Mouse (Mus musculus) CD4-positive, CD25-positive, alpha-beta regulatory T cell, adult 2 months (primary cell): ENCODE measurements around the gene Rlim.

Experiments
- DNase-seq: peaks from one replicate; pipeline ENCODE4 v3.0.0-alpha.2; 2012; ENCODE audit warnings: low read depth, low spot score

Rlim gene

DNA sequence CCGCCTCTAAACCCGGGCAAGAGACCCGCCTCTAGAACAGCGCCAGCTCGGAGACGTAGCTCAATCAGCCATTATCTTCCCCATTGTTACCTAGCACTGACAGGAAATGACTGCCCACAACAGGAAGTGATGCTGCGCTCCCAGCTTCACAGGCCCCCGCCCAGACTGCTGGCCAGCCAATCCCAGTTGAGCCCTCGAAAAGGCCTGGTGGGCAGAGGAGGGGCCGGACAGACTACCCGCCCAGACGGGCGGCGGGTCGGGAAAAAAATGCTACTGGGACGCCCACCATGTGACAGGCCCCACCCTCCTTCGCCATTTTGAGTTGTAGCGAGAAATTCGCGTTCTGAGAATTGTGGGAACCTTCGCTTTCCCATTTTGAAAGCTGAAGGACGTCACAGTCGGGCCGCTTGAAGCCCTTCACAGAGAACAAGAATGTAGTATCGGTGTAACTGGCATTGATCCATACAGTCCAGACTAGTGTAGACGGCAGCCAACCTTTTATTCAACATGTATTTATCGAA is at the start of gene Rlim:
TSS of gene Rlim (minus strand) at position 116 of the 521 bp plus-strand sequence.
- peak; percentile 95 for DNase-seq

DNA sequence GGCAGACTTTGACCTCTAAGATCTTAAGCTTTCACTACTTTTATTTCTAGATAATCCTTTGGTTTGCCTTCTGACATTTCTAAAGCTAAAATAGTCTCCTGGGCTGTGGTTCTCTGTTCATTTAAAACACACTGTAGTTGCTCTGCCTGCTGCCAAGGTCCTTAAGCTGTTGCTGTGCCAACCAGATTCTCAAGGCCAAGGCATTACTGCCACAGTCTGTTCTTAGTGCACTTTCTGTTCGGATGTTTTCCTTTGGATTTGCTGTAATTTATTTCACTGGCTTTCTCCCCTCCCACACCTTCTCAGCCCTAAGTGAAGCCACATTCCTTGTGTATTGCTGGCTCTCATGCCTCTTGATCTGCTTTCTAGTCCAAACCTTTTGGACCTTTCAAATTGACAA is 36.1 kb upstream of the Rlim start:
- no peak for DNase-seq

DNA sequence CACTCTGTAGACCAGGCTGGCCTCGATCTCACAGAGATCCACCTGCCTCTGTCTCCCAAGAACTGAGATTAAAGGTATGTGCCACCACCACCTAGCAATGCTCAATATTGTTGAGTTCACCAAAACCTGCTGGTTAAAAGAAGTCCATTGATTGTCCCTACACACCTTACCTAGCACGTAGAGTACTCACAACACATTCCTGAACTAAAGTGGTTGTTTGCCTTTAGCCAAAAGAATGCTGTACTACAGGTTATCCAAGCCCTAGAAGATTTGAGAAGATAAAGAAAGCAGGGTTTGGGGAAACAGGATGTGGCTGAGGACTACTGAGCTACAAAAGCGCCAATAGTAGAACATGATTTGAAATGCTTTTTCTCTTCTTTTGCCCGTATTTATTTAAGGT is 34.0 kb upstream of the Rlim start:
- no peak for DNase-seq

DNA sequence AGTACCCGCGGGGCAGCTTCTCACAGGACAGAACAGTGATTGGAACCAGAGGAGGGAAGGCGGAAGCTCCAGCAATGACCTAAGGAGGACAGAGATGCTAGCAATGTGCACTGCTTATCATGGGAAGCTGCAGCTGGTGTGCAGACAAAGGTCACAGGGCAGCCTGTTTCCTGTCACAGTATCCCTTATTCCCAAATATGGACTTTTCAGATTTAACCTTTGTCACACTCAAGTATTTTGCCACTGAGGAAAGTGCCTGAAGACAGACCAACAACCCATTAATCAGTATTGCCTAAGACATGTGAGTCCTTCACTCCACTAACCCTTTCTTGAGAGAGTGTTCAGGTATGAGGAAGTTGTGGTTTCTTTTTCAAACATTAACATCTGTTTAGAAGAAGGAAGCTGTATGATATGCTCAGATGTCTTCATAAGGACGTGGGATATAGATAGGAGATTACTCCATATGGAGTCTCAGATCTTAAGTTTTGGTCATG is 32.3 kb upstream of the Rlim start:
- DNase-seq: no peak

DNA sequence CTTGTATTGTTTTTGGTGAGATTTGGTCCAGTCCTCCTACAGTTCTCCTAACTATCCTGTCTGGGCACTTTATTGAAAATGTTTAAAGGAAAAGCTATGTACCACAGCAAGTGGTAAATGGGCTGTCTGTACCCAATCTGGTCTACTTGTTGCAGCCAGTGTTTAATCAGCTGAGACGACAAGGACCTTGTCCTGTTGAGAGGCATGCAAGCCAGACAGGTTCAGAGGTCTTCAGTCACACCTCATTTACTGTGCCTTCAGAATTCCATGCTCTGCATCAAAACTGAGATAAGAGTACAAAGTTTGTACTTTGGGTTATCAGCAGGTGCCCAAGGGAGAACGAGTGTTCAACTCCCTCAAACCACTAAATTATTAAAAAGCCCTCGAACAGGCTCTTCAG is 13.7 kb upstream of the Rlim start:
- DNase-seq: no peak

DNA sequence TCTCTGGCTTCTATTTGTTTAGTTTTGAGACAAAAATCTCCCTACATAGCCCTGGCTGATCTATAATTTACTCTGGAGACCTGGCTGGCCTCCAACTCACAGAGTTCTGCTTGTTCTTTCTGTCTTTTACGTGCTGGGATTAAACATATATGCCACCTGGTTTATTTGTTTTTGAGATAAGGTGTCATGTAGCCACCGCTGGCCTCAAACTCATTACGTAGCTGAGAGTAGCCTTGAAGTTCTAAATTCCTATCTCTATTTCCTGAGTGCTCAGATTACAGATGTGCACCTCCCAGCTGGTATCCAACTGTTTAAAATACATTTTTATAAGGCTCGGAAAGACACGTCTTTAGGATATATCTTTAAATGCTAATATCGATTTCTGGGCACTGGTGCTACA is 12.8 kb upstream of the Rlim start:
- DNase-seq: no peak

DNA sequence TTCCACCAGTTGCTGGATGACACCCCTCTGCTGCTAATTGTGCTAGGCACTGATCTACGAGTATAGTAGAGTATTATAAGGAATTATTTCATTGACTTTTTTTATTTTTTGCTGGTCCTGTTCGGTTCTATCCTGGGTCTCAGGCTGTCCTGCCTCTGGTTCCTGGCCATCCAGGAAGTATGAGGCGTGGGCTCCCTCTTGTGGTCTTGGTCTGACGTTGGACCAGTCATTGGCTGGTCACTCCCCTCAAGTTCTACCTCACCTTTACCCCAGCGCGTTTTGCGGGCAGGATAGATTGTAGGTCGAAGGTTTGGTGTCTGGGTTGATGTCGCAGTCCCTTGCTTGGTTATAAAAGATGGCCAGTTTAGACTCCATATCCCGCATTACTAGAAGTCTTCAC is 10.6 kb upstream of the Rlim start:
- no peak for DNase-seq

DNA sequence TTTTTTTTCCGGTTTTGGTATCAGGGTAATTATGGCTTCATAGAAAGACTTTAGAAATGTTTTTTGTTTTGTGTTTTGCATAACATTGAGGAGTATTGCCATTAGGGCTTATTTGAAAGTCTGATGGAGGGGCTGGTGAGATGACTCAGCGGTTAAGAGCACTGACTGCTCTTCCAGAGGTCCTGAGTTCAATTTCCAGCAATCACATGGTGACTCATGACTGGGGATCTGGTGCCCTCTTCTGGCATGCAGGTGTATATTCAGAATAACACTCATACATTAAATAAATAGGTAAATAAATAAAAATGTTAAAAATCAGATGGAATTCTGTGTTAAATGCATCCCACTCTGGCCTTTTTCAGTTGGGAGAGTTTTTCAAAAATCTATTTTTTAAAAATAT is 9.3 kb upstream of the Rlim start:
- peak; percentile 73 for DNase-seq

DNA sequence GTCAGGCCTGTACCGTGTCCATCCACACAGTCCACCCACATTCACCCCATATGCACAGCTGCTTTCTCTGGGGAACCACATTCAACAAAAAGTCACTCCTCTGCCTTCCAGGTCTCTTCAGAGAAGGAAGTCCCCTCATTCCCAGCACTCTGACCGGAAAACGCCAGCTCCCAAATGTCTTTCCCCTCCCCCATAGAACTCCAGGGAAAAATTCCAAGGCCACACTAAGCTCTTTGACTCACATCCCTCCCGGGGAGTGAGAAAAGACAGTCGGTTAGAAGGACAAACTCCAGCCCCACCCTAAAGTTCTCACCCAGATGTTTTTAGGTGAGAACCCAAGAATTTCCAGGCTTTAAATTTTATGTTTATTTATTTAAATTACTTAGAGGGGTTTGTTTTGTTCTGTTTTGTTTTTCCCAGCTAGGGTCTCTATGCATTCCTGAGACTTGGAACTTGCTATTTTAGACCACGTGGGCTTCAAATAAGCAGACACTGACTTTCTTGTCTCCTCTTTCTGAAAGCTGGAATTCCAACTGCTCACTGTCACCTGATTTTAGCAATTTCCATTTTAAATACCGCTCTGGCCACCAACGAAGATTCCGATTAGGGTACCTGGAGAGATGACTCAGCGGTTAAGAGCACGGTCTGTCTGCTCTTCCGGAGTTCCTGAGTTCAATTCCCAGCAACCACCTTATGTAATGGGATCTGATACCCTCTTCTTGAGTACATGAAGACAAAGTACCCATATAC is 6.3 kb upstream of the Rlim start:
- DNase-seq: no peak

DNA sequence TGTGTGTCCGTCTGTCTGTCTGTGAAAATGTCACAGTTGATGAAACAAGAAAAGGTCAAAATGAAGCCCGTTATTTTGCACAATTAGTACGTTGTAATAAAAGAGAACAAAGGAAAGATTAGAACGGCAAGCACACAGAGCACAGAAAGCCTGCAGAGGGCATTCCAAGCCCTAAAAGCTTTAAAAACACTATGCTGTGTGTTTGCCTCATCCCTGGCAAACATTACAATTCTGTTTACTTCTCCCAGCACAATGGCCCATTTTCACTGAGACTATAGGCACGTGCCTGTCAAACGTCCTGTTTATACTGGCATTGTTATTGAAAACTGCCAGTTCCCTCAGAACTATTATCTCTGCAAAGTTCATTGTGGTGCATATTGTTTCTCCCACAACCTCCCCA is 5.1 kb upstream of the Rlim start:
- no peak for DNase-seq

DNA sequence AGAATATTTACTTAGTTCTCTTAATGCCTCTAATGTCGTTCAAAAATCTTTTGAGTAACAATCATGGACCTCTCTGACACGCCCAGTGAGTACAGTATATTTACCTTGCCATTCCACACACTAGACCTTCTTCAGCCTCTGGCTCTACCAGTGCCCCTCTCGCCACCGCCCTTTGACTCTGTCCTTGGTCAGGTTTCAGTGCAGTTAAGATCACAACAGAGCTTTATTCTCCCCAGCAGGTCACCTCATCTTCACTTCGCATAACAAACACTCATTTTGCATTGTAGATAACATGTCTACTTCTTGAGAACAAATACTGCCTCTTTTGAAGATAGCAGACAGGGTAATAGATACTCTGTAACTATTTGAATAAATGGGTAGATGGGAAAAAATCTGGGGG is 3.9 kb upstream of the Rlim start:
- no peak for DNase-seq

DNA sequence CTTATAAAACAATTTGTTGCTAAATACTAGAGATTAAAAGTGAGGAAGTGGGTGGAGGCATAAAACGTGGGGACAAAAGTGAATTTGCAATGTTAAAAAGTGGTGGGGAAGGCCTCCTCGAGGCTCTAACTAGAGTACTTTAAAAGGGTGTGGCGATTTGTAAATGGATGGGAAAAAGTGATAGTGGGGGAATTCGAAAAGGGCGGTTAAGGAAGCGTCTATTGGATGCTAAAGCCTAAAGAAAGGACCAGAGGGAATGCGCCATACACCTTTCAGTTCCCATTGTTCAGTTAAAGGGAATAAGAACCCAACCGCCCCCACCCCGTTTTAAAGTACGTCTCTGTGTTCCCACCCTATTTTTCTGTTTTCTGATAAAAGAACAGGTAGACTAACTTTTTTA is 722 bp upstream of the Rlim start:
- no peak for DNase-seq

DNA sequence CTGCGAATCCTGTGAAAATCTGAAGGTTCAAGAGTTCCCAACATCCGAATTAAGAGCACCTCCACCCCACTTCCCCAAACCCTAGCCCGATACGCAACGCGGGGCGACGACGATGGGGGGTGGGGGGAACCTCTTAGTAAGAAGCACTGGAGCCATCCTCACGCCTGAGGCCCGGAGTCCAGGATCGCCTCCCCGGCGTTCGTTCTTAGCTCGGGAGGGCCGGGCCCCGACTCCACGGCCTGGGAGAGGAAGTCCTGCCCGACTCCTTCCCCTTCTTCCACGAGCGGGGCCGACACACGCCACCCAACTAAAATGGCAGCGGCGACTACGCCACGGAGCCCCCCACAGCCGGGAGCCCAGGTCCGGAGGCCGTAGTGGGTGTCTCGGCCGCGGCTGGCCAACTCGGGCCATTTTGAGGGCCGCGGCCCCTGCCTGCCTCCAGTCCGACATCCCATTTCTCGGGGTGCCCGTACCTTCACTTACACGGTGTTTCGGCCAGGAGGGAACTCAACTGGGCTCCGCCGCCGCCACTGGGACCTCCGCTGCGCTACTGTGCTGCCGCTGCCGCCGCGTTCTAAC is 405 bp downstream of the Rlim start:
- peak; percentile 59 for DNase-seq

DNA sequence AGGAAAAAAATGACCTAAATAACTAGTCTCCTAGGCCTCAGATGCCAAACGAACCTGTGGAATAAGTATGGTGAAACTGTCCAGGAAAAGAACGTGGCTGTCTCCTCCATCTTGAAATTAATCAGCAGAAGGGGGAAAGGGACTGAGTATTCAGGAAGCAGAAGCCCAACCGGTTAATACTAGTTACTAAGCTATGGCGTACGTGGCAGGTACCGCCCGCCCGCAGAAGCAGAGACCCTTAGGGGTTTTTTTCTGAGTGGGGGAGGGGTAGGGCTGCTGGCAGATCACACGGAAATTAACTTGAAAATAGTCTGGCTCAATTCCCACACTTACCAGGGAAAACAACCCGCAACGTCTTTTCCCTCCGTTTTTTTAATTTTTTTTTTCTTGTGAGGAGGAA is 1.0 kb downstream of the Rlim start:
- DNase-seq: peak; percentile 56

DNA sequence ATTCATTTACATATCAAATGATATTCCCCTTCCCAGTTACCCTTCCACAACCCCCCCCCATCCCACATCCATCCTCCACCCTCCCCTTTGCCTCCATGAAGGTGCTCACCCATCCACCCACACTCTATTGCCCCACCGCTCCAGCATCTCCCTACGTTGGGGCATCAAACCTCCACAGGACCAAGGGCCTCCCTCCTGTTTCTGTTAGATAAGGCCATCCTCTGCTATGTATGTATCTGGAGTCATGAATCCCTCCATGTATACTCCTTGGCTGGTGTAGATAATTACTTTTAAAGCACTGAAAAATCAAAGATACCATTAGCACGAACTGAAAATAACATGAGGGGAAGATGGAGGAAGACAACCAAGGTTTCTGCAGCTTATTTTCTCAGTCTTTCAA is 41.4 kb downstream of the Rlim start:
- DNase-seq: no peak

DNA sequence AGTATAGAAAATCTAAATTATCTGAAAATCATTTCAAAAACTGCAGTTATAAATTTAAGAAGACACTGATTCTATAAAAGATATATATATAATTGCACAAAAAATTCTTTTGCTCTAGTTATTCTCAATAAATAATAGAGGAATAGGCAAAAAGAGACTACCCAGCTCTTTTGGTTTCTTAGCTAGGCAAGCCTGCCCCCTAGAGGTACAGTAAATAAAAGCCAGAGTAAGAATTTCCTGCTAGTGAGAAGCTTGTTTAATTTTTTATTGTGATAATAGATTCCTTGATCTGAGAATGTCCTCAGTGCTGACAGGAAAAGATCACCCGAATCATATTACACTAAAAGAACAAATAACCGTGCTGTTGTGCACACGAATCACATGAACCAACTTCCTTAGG is 43.8 kb downstream of the Rlim start:
- DNase-seq: peak; percentile 45

DNA sequence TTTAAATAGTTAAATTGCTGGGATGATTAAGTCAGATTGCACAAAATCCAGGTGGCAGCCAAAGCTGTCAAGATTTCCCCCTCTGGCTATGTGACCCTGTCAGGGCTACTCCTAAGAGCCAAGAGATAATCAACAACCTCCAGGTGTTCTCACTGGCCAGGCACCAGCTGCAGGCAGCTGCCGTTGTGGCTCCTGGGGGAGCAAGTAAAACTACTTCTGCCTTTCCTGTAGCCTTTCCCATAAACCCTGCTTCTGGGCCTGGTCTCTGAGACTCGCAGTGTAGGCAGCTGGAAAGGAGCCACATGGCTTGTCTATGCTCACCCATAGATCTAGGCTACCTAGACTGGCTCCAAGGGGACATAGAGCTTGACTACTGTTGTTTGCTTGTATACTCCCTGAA is 58.6 kb downstream of the Rlim start:
- DNase-seq: no peak

DNA sequence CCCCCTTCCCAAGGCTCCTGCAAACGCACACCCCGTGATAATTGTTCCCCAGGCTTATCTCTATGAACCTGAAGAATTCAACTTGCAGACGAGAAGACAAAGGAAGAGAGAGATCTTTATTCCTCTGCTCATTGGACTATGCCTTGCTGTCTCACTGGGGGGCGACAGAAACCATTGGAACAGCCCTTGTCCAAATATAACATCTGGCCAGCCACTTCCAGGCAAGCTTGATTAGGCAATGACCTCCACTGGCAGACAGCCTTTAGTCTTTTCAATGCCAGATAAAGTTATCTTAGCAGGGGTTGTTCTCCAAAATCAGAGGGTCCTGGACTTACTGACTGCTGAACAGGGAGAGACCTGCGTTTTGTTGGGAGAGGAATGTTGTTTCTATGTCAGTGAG is 62.1 kb downstream of the Rlim start:
- DNase-seq: no peak

DNA sequence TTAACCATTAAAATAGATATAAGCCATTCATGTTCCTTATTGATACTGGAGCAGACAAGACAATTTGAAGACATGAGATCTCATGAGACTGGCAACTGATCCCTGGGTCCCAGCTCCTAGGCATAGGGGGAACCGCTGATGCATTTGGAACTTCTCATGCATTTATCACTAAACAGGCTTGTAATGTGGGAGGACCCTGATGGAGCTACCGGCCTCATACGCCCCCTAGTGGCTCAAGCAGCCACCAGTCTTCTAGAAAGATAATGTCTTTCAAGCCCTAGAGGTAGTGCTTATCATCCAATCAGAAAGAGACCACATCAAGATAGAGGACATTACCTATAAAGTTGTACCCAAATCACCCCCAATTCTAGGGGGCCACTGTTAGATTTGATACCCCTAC is 66.3 kb downstream of the Rlim start:
- DNase-seq: peak; percentile 64
